Mouse (Mus musculus) kidney, postnatal 4 days (tissue): ENCODE results near the gene 4930513O06Rik.

Source experiments
- DNase-seq, 2 experiments: peaks; one replicate each; pipeline ENCODE4 v3.0.0; 2021; ENCODE audit warnings: mixed read lengths in 2 of 2

Gene 4930513O06Rik

GRCm38 (mm10) chrX:139085943-139086342 is at the start of gene 4930513O06Rik:
TSS of gene 4930513O06Rik (plus strand) at chrX:139086243.
- DNase-seq = no peak

GRCm38 (mm10) chrX:139037666-139038065 is 48.4 kb upstream of the 4930513O06Rik start:
- DNase-seq = no peak

- DNase-seq = no peak
These were observed 46.7 kb upstream of the 4930513O06Rik start for GRCm38 (mm10) chrX:139039314-139039713.

GRCm38 (mm10) chrX:139041148-139041547 is 44.9 kb upstream of the 4930513O06Rik start:
- no peak for DNase-seq

GRCm38 (mm10) chrX:139051976-139052375 is 34.1 kb upstream of the 4930513O06Rik start:
- DNase-seq = no peak

GRCm38 (mm10) chrX:139053149-139053548 is 32.9 kb upstream of the 4930513O06Rik start:
- no peak for DNase-seq

- no peak for DNase-seq
These were observed 22.0 kb upstream of the 4930513O06Rik start for GRCm38 (mm10) chrX:139064078-139064477.

- DNase-seq = no peak
These were observed 7.5 kb upstream of the 4930513O06Rik start for GRCm38 (mm10) chrX:139078493-139078892.

- DNase-seq = no peak
These were observed 966 bp upstream of the 4930513O06Rik start, which contains the start of gene Serpina7 for GRCm38 (mm10) chrX:139085077-139085476. TSS of gene Serpina7 (minus strand) at chrX:139085236.

- no peak for DNase-seq
These were observed 11.2 kb downstream of the 4930513O06Rik start for GRCm38 (mm10) chrX:139097197-139097596.

GRCm38 (mm10) chrX:139134031-139134430 is 48.0 kb downstream of the 4930513O06Rik start:
- DNase-seq = peak; percentile 2 to 6
